Mouse (Mus musculus): ENCODE data around the gene Fgf12. TPM values are rescaled to one million over a fixed set of nuclear protein-coding genes. Genes with fewer than 3 reads are reported as not detected.

Fgf12 gene
- total RNA-seq, 2 experiments from 2014 or later = 141 to 148 TPM

GRCm38 (mm10) chr16:28156443-28156842, 596.4 kb downstream of the Fgf12 start:
- no peak overlapping the region for H3K4me3 ChIP-seq
- no peak for DNase-seq (ENCODE audit: low spot score in 2 of 2)
- H3K27ac ChIP-seq = no peak overlapping the region
- no peak for TF ChIP-seq CTCF (conservative IDR thresholded peaks at IDR 0.05)

- no peak for DNase-seq (ENCODE audit: low spot score in 2 of 2)
- Histone ChIP-seq H3K27ac (no peak overlapping the region), H3K4me3 (no peak overlapping the region)
- peak; percentile 76 for TF ChIP-seq CTCF (conservative IDR thresholded peaks at IDR 0.05)
These were observed 611.9 kb downstream of the Fgf12 start for GRCm38 (mm10) chr16:28140972-28141371.

- no peak for DNase-seq (ENCODE audit: low spot score in 2 of 2)
- no peak for TF ChIP-seq CTCF (conservative IDR thresholded peaks at IDR 0.05)
- Histone ChIP-seq H3K27ac (no peak overlapping the region), H3K4me3 (no peak overlapping the region)
These were observed 625.9 kb downstream of the Fgf12 start for GRCm38 (mm10) chr16:28127006-28127405.

Small RNAs within 50 kb of the gene (microRNA-seq; reads per million reads assigned to microRNA genes)
- gene Mir690 = 0 reads per million in 2 experiments

Other genes with a start within 250 kb of the Fgf12 start
- gene Mb21d2, start 176.6 kb upstream of the Fgf12 start, total RNA-seq (2021) = 10 to 100 TPM; 22.6 to 23.0 TPM

Measured in layer of hippocampus, adult 2 months (tissue).